Mouse (Mus musculus) neural tube, embryonic 13.5 days (tissue): Measurements from ENCODE around the gene Cblb. TPM values are rescaled to one million over a fixed set of nuclear protein-coding genes. Genes with fewer than 3 reads are reported as not detected.
A peak's percentile ranks its signal among the peaks of the same experiment; 100 is the strongest.

Experiments
- ATAC-seq: fragments of 200-750 bp; cut with Nextera tagmentation; 2 replicates; pipeline ENCODE4 v1.8.0; 2017; ENCODE audit warnings: low read depth, mild to moderate bottlenecking, moderate TSS enrichment, moderate library complexity
- H3K27ac ChIP-seq: fragments of 300-500 bp; sonication (generic); replicated peaks from 2 replicates; pipeline ENCODE4 v1.5.1; 2015; ENCODE audit warnings: moderate library complexity, mild to moderate bottlenecking, inconsistent platforms
- H3K27me3 ChIP-seq: fragments of 300-500 bp; sonication (generic); 2 replicates; pipeline ENCODE4 v1.6.1; 2015; ENCODE audit warnings: mild to moderate bottlenecking, inconsistent platforms
- H3K36me3 ChIP-seq: fragments of 300-500 bp; sonication (generic); 2 replicates; pipeline ENCODE4 v1.6.1; 2015; ENCODE audit warnings: mild to moderate bottlenecking, inconsistent platforms
- H3K4me1 ChIP-seq: fragments of 300-500 bp; sonication (generic); replicated peaks from 2 replicates; pipeline ENCODE4 v1.6.1; 2015; ENCODE audit warnings: inconsistent platforms
- H3K4me2 ChIP-seq: fragments of 300-500 bp; sonication (generic); 2 replicates; pipeline ENCODE4 v1.6.1; 2015; ENCODE audit warnings: inconsistent platforms, mild to moderate bottlenecking, moderate library complexity
- H3K4me3 ChIP-seq: fragments of 300-500 bp; sonication (generic); 2 replicates; pipeline ENCODE4 v1.5.1; 2015; ENCODE audit warnings: mild to moderate bottlenecking, inconsistent platforms
- H3K9ac ChIP-seq: fragments of 300-500 bp; sonication (generic); 2 replicates; pipeline ENCODE4 v1.6.1; 2015; ENCODE audit warnings: moderate library complexity, mild to moderate bottlenecking, inconsistent platforms
- H3K9me3 ChIP-seq: fragments of 300-500 bp; sonication (generic); 2 replicates; pipeline ENCODE4 v1.6.1; 2016; ENCODE audit warnings: inconsistent platforms
- WGBS: fragments of 180-500 bp; shearing (Covaris S2); methylation state at CpG from one replicate; pipeline ENCODE4 v1.1.7; 2015; 5-methylcytosine and 5-hydroxymethylcytosine counted together
- polyA plus RNA-seq: library from polyadenylated mRNA; unstranded; fragments of >200 nt; fragmentation: Nextera tagmentation; extraction: Ambion mirVana; gene quantifications from 2 replicates; pipeline ENCODE4 v1.2.1, GENCODE M21; 2015

Cblb gene
- polyA plus RNA-seq, 1 experiment from 2014 or later = 16.8 TPM

DNA sequence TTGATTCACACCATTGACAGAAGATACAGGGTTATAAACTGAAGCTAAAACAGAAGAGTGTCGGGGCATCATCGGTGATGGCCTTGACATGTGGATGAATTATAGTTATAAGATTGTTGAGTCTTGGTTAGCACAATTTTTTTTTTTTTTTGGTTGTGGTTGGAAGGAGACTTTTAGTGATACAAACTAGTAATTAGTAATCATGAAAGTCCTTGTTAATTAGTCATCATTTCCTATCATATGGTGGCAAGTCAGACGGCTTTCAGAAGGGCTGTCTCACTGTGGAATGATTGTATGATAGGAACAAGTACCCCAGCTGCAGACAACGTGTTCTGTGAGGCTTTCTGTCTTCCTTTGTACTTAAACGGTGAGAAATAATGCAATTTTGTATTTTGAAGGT is 76.8 kb downstream of the Cblb start:
- no peak overlapping the region for H3K9ac ChIP-seq
- H3K4me1 ChIP-seq = peaks cover 5% of the 10 kb centered on the region
- WGBS = 83% methylated on average over 5 of the region's 5 CpGs
- no peak for ATAC-seq
- H3K27me3 ChIP-seq = no peaks in the 10 kb centered on the region
- H3K9me3 ChIP-seq = no peaks in the 10 kb centered on the region
- no peak overlapping the region for H3K4me2 ChIP-seq
- peaks cover 3% of the 10 kb centered on the region; the same call in 1 of the 2 replicates for H3K36me3 ChIP-seq
- H3K27ac ChIP-seq = no peak overlapping the region
- H3K4me3 ChIP-seq = no peak overlapping the region

DNA sequence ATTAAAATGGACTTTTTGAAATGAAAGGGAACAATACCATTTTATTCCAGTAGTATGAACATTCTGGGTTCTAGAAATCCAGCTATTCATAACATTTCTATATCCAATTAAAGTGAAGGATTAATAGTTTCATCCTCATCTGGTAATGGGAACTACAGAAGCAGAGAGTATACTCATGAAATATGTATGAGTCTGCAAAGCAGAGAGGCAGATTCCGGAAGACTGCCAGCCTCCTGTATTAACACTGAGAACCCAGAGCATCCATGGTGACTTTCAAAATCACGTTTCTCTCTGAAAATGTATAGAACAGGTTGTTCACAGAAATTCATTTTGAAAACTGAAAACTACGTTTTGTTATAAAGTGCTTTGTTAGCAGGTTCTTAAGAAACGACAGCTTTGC is 83.4 kb downstream of the Cblb start:
- 49% methylated on average over 4 of the region's 4 CpGs for WGBS
- ATAC-seq = peak; percentile 55; the same call in 1 of the 2 replicates
- H3K27ac ChIP-seq = no peak overlapping the region

DNA sequence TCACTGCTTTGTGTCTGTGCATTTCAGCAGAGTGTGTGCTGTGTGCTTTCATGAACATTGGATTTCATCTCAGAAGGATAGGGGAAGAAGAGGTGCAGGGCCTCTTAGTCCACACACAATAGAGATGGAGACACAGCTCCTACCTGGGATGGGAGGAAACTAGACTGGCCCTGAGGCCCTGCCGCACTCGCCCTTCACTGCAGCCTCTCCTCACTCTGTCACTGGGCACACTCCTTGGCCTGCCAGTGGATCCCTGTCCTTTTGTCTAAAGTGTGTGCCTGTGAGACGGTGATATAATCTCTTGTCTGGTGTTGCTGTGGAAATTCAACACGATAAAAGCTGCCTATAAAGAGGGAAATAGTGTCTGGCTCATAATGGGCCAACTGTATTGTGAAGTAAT is 88.0 kb downstream of the Cblb start:
- Histone ChIP-seq H3K27me3 (no peaks in the 10 kb centered on the region), H3K4me3 (no peak overlapping the region), H3K36me3 (peaks cover 4% of the 10 kb centered on the region; the same call in 1 of the 2 replicates), H3K9me3 (no peaks in the 10 kb centered on the region), H3K27ac (peak overlapping the region; percentile 55; the same call in 1 of the 2 replicates), H3K9ac (no peak overlapping the region), H3K4me2 (no peak overlapping the region), H3K4me1 (peaks cover 26% of the 10 kb centered on the region)
- no peak for ATAC-seq
- WGBS = 55% methylated on average over 4 of the region's 4 CpGs

More for the DNA sequence above, 83.4 kb downstream of the Cblb start:
- H3K36me3 ChIP-seq = peaks cover 5% of the 10 kb centered on the region; the same call in 1 of the 2 replicates
- H3K4me1 ChIP-seq = peaks cover 24% of the 10 kb centered on the region
- no peaks in the 10 kb centered on the region for H3K27me3 ChIP-seq
- no peaks in the 10 kb centered on the region for H3K9me3 ChIP-seq
- H3K4me2 ChIP-seq = no peak overlapping the region
- no peak overlapping the region for H3K4me3 ChIP-seq
- no peak overlapping the region for H3K9ac ChIP-seq

DNA sequence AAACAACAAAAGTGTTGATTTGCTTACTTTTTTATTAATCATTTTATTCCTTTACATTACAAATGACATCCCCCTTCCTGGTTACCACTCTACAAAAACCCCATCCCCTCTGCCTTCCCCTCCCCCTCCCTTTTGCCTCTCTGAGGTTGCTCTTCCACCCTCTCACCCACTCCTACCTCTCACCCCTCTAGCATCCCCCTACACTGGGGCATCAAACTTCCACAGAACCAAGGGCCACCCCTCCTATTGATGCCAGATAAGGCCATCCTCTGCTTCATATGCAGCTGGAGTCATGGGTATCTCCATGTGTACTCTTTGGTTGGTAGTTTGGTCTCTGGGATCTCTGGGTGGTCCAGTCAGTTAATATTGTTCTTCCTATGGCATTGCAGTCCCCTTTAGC is 93.9 kb downstream of the Cblb start:
- Histone ChIP-seq H3K27me3 (no peaks in the 10 kb centered on the region), H3K9me3 (no peaks in the 10 kb centered on the region), H3K27ac (no peak overlapping the region), H3K9ac (no peak overlapping the region), H3K4me3 (no peak overlapping the region), H3K4me1 (peaks cover 22% of the 10 kb centered on the region), H3K36me3 (peaks cover 4% of the 10 kb centered on the region; the same call in 1 of the 2 replicates), H3K4me2 (no peak overlapping the region)
- ATAC-seq = no peak

DNA sequence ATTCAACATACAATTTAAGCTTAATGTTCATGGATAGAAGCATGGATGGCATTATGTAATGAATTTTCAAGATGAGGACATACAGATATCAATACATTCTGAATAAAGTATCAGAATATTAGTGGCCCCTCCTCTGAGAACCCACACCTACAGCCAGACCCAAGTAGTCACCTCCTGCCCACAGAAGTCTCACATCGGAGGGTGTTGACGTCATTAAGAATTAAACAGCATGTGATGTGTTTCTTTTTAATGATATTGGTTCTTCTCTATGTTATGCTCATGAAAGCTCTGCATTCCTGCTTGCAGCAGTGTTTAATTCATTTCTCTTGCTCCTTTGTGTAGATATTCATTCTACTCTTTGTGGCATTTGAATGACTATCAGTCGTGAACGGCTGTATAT is 94.9 kb downstream of the Cblb start:
- no peak for ATAC-seq
- H3K27ac ChIP-seq = no peak overlapping the region
- H3K4me1 ChIP-seq = peaks cover 22% of the 10 kb centered on the region

DNA sequence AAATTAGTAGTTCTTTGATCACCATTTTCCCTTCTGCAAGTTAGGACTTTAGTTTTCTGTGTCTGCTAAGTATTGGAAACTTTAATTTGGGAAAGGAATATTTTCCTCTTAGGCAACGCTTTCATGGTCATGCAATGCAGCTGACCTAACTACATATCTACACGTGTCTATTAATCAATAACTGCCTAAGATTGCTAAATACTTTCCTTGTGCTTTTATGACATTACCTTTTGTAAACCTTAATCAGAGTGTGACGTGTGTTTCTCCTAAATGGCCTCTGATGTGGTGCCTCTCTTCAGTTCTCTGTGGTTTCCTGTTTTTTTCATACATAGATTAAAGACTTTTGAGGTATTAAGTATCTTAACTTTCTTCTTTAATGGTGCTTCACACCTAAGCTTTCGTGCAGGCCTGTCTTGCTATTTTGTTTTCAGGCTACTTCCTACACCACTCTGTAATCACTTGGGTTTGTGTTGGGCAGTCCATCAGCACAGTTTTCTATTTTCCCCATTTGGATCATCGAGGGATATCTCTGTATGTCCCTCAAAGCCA is 98.4 kb downstream of the Cblb start:
- no peak for ATAC-seq
- WGBS = 88% methylated on average over 5 of the region's 5 CpGs

More for the DNA sequence above, 94.9 kb downstream of the Cblb start:
- Histone ChIP-seq H3K9me3 (no peaks in the 10 kb centered on the region), H3K4me3 (no peak overlapping the region), H3K4me2 (no peak overlapping the region), H3K9ac (no peak overlapping the region), H3K36me3 (peaks cover 4% of the 10 kb centered on the region; the same call in 1 of the 2 replicates), H3K27me3 (no peaks in the 10 kb centered on the region)
- 76% methylated on average over 4 of the region's 4 CpGs for WGBS

DNA sequence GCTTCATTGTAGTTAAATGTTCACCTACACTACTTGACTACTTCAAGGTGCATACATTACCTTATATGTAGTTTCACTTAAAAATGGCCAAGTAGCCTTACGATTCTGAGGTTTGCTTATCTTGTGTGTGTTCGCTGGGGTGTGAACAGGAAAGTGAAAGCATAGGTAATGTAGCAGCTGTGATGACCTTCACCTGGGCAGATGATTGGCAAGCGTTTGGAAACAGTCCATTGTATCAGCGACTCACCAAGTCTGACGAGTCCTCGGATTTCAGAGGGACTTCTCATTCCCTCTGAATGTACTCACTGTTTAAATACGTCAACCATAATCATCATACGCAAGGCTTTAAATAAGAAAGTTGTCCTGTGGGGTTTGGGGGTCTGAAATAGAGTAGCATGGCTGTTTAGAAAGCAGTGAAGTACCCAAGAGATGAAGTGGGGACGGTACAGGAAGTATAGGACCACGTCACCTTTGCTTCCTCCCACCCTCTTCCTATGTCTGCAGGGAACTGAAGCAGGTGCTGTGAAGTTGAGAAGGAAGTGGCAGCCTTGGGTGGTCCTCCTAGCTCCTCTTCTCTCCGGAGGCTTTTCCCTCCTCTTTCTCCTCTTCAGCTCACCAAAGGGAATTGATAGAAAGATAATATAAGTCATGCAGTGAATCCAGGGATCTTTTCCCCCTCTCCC is 101.9 kb downstream of the Cblb start:
- Histone ChIP-seq H3K4me3 (no peak overlapping the region), H3K27me3 (no peaks in the 10 kb centered on the region), H3K9ac (no peak overlapping the region), H3K27ac (no peak overlapping the region), H3K4me1 (peaks cover 31% of the 10 kb centered on the region), H3K9me3 (no peaks in the 10 kb centered on the region), H3K4me2 (no peak overlapping the region), H3K36me3 (peaks cover 9% of the 10 kb centered on the region; the same call in 1 of the 2 replicates)
- 92% methylated on average over 11 of the region's 11 CpGs for WGBS
- ATAC-seq = no peak

More for the DNA sequence above, 98.4 kb downstream of the Cblb start:
- no peaks in the 10 kb centered on the region for H3K36me3 ChIP-seq
- no peaks in the 10 kb centered on the region for H3K27me3 ChIP-seq
- no peak overlapping the region for H3K4me2 ChIP-seq
- no peak overlapping the region for H3K9ac ChIP-seq
- no peak overlapping the region for H3K27ac ChIP-seq
- H3K9me3 ChIP-seq = no peaks in the 10 kb centered on the region
- peaks cover 26% of the 10 kb centered on the region for H3K4me1 ChIP-seq
- H3K4me3 ChIP-seq = no peak overlapping the region

DNA sequence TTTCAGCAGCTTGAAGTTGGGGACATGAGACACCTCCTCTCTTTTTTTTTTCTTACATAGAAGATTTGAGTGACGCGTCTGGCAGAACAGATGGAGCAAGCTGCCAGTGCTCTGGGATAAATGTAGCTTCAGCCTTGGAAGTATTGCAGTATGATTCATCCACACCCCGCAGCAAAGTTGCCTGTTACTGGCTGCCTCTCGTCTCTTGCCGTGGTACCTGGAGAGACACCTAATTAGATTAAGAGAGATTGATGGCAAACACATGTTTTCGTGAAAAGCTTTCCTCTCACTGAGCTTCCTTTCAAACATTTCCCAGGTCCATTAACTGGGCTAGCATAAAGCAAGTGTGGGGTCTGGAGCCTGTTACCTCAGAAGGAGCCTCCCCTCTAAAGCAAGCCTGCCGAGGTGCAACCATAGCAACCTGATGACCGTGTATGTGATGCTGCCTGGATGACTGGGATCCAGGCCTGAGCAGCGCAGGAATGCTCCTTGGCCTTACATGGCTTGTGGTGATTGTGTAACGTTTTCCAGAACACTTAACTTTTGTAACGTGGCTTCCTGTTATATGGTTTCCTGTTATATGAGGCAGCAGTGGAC is 103.7 kb downstream of the Cblb start:
- Histone ChIP-seq H3K27me3 (no peaks in the 10 kb centered on the region), H3K27ac (no peak overlapping the region; the same call in 1 of the 2 replicates), H3K4me3 (no peak overlapping the region), H3K9me3 (no peaks in the 10 kb centered on the region), H3K36me3 (peaks cover 9% of the 10 kb centered on the region; the same call in 1 of the 2 replicates), H3K9ac (no peak overlapping the region), H3K4me1 (peaks cover 22% of the 10 kb centered on the region), H3K4me2 (no peak overlapping the region)
- WGBS = 52% methylated on average over 11 of the region's 11 CpGs
- ATAC-seq = peak; percentile 55; the same call in 1 of the 2 replicates

DNA sequence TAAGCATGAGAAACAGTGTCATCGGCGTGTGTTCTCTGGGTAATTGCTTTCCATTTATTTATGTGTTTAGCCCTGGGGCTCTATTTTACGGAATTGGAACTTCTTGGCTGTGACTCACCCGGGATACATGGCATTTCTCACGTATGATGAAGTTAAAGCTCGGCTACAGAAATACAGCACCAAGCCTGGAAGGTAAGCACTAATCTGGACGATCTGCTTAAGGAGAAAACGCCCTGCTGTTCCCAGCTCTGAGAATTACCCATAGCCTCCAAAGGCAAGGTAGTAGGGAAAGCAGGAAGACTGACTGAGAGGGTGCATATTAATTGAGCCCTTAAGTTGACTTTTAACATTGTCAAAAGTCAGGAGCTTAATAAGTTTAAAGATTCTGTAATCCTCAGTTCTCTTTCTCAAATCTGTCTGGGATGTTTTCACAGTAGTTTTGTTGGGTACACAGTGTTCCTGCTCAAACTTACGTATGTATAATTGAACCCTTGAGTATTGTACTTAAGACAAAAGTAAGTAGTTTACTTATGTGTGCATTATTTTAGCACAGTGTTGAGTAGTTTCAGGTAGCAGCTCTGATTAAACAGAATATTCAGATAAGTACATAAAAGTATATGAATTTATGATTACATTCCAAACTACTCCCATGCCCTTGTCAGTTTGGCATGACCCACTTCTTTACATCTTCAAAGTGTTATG is 104.8 kb downstream of the Cblb start:
- peaks cover 9% of the 10 kb centered on the region; the same call in 1 of the 2 replicates for H3K36me3 ChIP-seq
- H3K4me1 ChIP-seq = peaks cover 22% of the 10 kb centered on the region
- H3K27ac ChIP-seq = no peak overlapping the region
- no peaks in the 10 kb centered on the region for H3K9me3 ChIP-seq
- no peak for ATAC-seq
- H3K9ac ChIP-seq = no peak overlapping the region
- no peak overlapping the region for H3K4me2 ChIP-seq
- H3K27me3 ChIP-seq = no peaks in the 10 kb centered on the region
- no peak overlapping the region for H3K4me3 ChIP-seq
- 58% methylated on average over 9 of the region's 9 CpGs for WGBS

DNA sequence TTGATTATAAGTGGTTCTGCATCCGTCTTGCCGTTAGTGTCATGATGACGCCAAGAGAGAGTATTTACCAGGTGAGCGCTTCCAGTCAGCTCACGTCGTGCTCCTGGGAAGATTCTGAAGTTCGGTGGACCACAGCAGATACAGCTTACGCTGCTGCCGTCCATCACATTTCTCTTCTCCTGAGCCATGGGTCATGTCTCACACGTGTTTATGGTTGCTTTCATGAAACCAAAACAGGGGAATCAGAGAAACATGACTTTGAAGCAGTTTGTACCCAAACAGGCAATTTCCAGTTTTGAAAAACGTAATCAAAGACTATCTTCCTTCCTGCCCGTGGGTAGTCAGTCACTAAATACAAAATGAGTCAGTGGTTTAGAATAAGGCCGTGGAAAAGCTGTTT is 112.1 kb downstream of the Cblb start:
- ATAC-seq = no peak
- H3K4me1 ChIP-seq = peaks cover 9% of the 10 kb centered on the region; the same call in 1 of the 2 replicates
- 91% methylated on average over 13 of the region's 13 CpGs for WGBS
- H3K36me3 ChIP-seq = peaks cover 38% of the 10 kb centered on the region
- H3K9me3 ChIP-seq = no peaks in the 10 kb centered on the region
- H3K27me3 ChIP-seq = no peaks in the 10 kb centered on the region
- no peak overlapping the region for H3K4me2 ChIP-seq
- no peak overlapping the region for H3K4me3 ChIP-seq
- H3K9ac ChIP-seq = no peak overlapping the region
- H3K27ac ChIP-seq = no peak overlapping the region

DNA sequence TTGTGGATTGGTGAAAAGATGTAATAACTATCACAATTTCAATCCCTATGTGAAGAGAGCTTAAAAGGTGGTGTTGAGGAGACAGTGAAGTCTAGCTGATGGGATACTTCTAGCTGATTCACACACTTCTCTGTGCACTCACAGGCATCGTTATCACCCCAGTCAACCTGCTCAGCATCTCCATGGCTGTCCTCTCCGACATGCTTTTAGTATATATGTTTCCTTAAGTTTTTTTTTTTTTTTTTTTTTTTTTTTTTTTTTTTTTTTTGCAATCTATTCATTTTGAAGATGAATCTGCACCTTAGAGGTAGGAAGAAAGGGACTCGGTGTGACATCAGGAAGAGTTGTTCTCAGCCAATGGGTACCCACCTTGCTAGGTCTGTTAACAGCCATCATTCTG is 112.8 kb downstream of the Cblb start:
- H3K4me1 ChIP-seq = peaks cover 9% of the 10 kb centered on the region; the same call in 1 of the 2 replicates
- H3K4me2 ChIP-seq = no peak overlapping the region
- H3K4me3 ChIP-seq = no peak overlapping the region
- no peak for ATAC-seq
- H3K27ac ChIP-seq = no peak overlapping the region
- 95% methylated on average over 3 of the region's 3 CpGs for WGBS
- H3K9ac ChIP-seq = no peak overlapping the region
- H3K27me3 ChIP-seq = no peaks in the 10 kb centered on the region
- H3K9me3 ChIP-seq = no peaks in the 10 kb centered on the region
- H3K36me3 ChIP-seq = peaks cover 43% of the 10 kb centered on the region

DNA sequence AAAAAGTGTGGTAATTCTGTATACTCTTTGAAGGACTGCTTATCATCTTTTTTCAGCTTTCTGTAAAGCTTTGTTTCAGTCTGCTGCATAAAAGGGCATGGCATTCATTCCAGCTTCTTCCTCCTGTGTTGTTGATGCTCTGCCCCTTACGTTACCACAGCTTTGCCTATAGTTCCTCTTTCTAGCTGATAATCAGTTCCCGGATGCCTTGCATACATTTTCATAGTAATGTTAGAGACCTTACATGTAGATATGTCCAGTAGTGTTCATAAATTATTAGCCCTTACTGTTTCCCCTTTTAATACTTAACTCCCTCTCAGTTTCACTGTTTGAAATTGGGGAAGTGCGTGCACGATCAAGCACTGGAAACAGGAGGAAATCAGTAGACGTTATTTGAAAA is 113.8 kb downstream of the Cblb start:
- no peak for ATAC-seq
- no peaks in the 10 kb centered on the region for H3K27me3 ChIP-seq
- H3K27ac ChIP-seq = no peak overlapping the region
- H3K4me1 ChIP-seq = peaks cover 9% of the 10 kb centered on the region; the same call in 1 of the 2 replicates
- H3K9ac ChIP-seq = no peak overlapping the region
- no peaks in the 10 kb centered on the region for H3K9me3 ChIP-seq
- H3K36me3 ChIP-seq = peaks cover 43% of the 10 kb centered on the region
- 87% methylated on average over 5 of the region's 5 CpGs for WGBS
- H3K4me3 ChIP-seq = no peak overlapping the region
- H3K4me2 ChIP-seq = no peak overlapping the region
